22 mouse cellular contexts compared by ENCODE assay signal in genomic region chr3:26685832-26686231, GRCm38 (mm10). TPM values are rescaled to one million over a fixed set of nuclear protein-coding genes. Genes with fewer than 3 reads are reported as not detected.
DNase-seq lines count a peak whose midpoint lies in the region; ATAC-seq lines count a peak whose summit lies in the region.
"Had no signal": no experiment of that assay in that cellular context is flagged by ENCODE, and none has a peak within 500 bp of the region (broad histone marks: within the 10 kb centered on the region; RNA-seq: fewer than 3 reads in every experiment).

No protein-coding gene starts in this region.

- ATAC-seq in frontal cortex, adult (ENCODE audit: low TSS enrichment) = peak; percentile 72
- ATAC-seq: activated CD4-positive, CD25-positive, alpha-beta regulatory T cell, adult 4 months; CD4-positive, CD25-positive, alpha-beta regulatory T cell, adult 4 months; Patski had no signal

- no peak for DNase-seq in frontal cortex, postnatal 25 days (ENCODE audit: low spot score in 2 of 2)
- DNase-seq in frontal cortex, adult 2 months (ENCODE audit: extremely low spot score in 1 of 2, low spot score in 1 of 2) = peak; percentile 20 to 34
- DNase-seq in frontal cortex, postnatal 14 days (ENCODE audit: low spot score in 2 of 2) = no peak
- peak; percentile 7 to 30 for DNase-seq in right cerebral cortex, adult 2 months (ENCODE audit: low spot score in 2 of 2)
- DNase-seq in right cerebral cortex, postnatal 25 days = no peak
- DNase-seq: adrenal gland, adult 2 months; adrenal gland, adult 8-10 months; adrenal gland, postnatal 10 days; adrenal gland, postnatal 14 days; adrenal gland, postnatal 25 days; adrenal gland, postnatal 36 days; B cell, adult 2 months; cerebellum, adult 11 months; cerebellum, adult 11-12 months; cerebellum, adult 18-20 months had no signal

RNA-seq across cellular contexts. Expression of gene Spata16, which starts 48.4 kb away (rescaled TPM):
- 0.04 and 0.08 TPM in 2 replicates for polyA plus RNA-seq in frontal cortex, adult 2 months (2012; rRNA removed)
- polyA plus RNA-seq: activated CD4-positive, CD25-positive, alpha-beta regulatory T cell, adult 4 months; adrenal gland, adult 2 months; brain, embryonic 14.5 days; C2C12; CD4-positive, CD25-positive, alpha-beta regulatory T cell, adult 4 months; G1E; Patski had no signal

Comparison
In these comparisons a context has a peak if more than half of its experiments do, and no peak if none do; other contexts are left out.
1. DNase-seq: peak in frontal cortex, adult 2 months (2 of 2) and right cerebral cortex, adult 2 months (2 of 2); none in frontal cortex, postnatal 25 days (0 of 2), frontal cortex, postnatal 14 days (0 of 2) and right cerebral cortex, postnatal 25 days (single experiment).